Mouse (Mus musculus): ENCODE measurements at regions not wholly inside any gene's neighbourhood (a gene's known extent, or its start where the extent isn't known, plus 50 kb on each side); places are given as distances from the start of the nearest gene placed in this dataset.

GRCm38 (mm10) chr10:17292331-17292730 lies 430.7 kb upstream of the Cited2 start:
- Histone ChIP-seq H3K27me3 (ENCODE audit: control insufficient read depth, insufficient read depth, low read depth, low read length) (no peaks in the 10 kb centered on the region), H3K9me3 (ENCODE audit: control insufficient read depth, low read length) (no peaks in the 10 kb centered on the region), H3K4me1 (replicated peaks; ENCODE audit: control insufficient read depth, insufficient read depth, low read length) (0 out of 2 replicates have a peak, but pooled peaks cover 2% of the 10 kb centered on the region), H3K27ac (ENCODE audit: low read length) (no peak overlapping the region), H3K9ac (ENCODE audit: low read length) (no peak overlapping the region), H3K36me3 (ENCODE audit: control insufficient read depth, insufficient read depth, low read length) (no peaks in the 10 kb centered on the region), H3K4me2 (ENCODE audit: low read depth, low read length) (no peak overlapping the region), H3K4me3 (ENCODE audit: low read length) (no peak overlapping the region)
- ATAC-seq (ENCODE audit: low read depth): no peak
- 39% methylated on average over 6 of the region's 6 CpGs for WGBS

- 71% methylated on average over 3 of the region's 3 CpGs for WGBS
- Histone ChIP-seq H3K9me3 (ENCODE audit: control insufficient read depth, low read length) (no peaks in the 10 kb centered on the region), H3K27ac (ENCODE audit: low read length) (no peak overlapping the region), H3K4me3 (ENCODE audit: low read length) (no peak overlapping the region), H3K4me2 (ENCODE audit: low read depth, low read length) (no peak overlapping the region), H3K4me1 (replicated peaks; ENCODE audit: control insufficient read depth, insufficient read depth, low read length) (0 out of 2 replicates have a peak, but pooled peaks cover 2% of the 10 kb centered on the region), H3K9ac (ENCODE audit: low read length) (no peak overlapping the region), H3K36me3 (ENCODE audit: control insufficient read depth, insufficient read depth, low read length) (no peaks in the 10 kb centered on the region), H3K27me3 (ENCODE audit: control insufficient read depth, insufficient read depth, low read depth, low read length) (no peaks in the 10 kb centered on the region)
- no peak for ATAC-seq (ENCODE audit: low read depth)
Measured at GRCm38 (mm10) chr10:17294440-17294839, 428.6 kb upstream of the Cited2 start.

GRCm38 (mm10) chr10:17295157-17295556 lies 427.9 kb upstream of the Cited2 start:
- 0 out of 2 replicates have a peak, but pooled peaks cover 2% of the 10 kb centered on the region for H3K4me1 ChIP-seq (replicated peaks; ENCODE audit: control insufficient read depth, insufficient read depth, low read length)
- no peak for ATAC-seq (ENCODE audit: low read depth)
- H3K27ac ChIP-seq (ENCODE audit: low read length): no peak overlapping the region
- WGBS: 46% methylated on average over 3 of the region's 3 CpGs
- H3K9me3 ChIP-seq (ENCODE audit: control insufficient read depth, low read length): no peaks in the 10 kb centered on the region
- H3K4me3 ChIP-seq (ENCODE audit: low read length): no peak overlapping the region
- no peaks in the 10 kb centered on the region for H3K27me3 ChIP-seq (ENCODE audit: control insufficient read depth, insufficient read depth, low read depth, low read length)
- H3K36me3 ChIP-seq (ENCODE audit: control insufficient read depth, insufficient read depth, low read length): no peaks in the 10 kb centered on the region
- no peak overlapping the region for H3K9ac ChIP-seq (ENCODE audit: low read length)
- H3K4me2 ChIP-seq (ENCODE audit: low read depth, low read length): no peak overlapping the region

GRCm38 (mm10) chr10:17299600-17299999 lies 423.4 kb upstream of the Cited2 start:
- no peaks in the 10 kb centered on the region for H3K9me3 ChIP-seq (ENCODE audit: control insufficient read depth, low read length)
- no peak overlapping the region for H3K27ac ChIP-seq (ENCODE audit: low read length)
- H3K36me3 ChIP-seq (ENCODE audit: control insufficient read depth, insufficient read depth, low read length): no peaks in the 10 kb centered on the region
- H3K4me2 ChIP-seq (ENCODE audit: low read depth, low read length): no peak overlapping the region
- H3K4me3 ChIP-seq (ENCODE audit: low read length): no peak overlapping the region
- WGBS: 23% methylated on average over 6 of the region's 6 CpGs
- no peaks in the 10 kb centered on the region for H3K27me3 ChIP-seq (ENCODE audit: control insufficient read depth, insufficient read depth, low read depth, low read length)
- no peaks in the 10 kb centered on the region for H3K4me1 ChIP-seq (replicated peaks; ENCODE audit: control insufficient read depth, insufficient read depth, low read length)
- no peak overlapping the region for H3K9ac ChIP-seq (ENCODE audit: low read length)
- no peak for ATAC-seq (ENCODE audit: low read depth)

GRCm38 (mm10) chr10:17326724-17327123 lies 396.3 kb upstream of the Cited2 start:
- Histone ChIP-seq H3K36me3 (ENCODE audit: control insufficient read depth, insufficient read depth, low read length) (no peaks in the 10 kb centered on the region), H3K4me1 (replicated peaks; ENCODE audit: control insufficient read depth, insufficient read depth, low read length) (peaks cover 4% of the 10 kb centered on the region; the same call in 1 of the 2 replicates), H3K4me3 (ENCODE audit: low read length) (no peak overlapping the region), H3K27me3 (ENCODE audit: control insufficient read depth, insufficient read depth, low read depth, low read length) (no peaks in the 10 kb centered on the region), H3K27ac (ENCODE audit: low read length) (no peak overlapping the region), H3K4me2 (ENCODE audit: low read depth, low read length) (no peak overlapping the region), H3K9me3 (ENCODE audit: control insufficient read depth, low read length) (no peaks in the 10 kb centered on the region), H3K9ac (ENCODE audit: low read length) (no peak overlapping the region)
- no peak for ATAC-seq (ENCODE audit: low read depth)
- 81% methylated on average over 3 of the region's 3 CpGs for WGBS

- ATAC-seq (ENCODE audit: low read depth): 0 out of 2 replicates have a peak, but pooled peaks have one; percentile 51
- Histone ChIP-seq H3K27ac (ENCODE audit: low read length) (no peak overlapping the region), H3K4me3 (ENCODE audit: low read length) (peak overlapping the region; percentile 43), H3K36me3 (ENCODE audit: control insufficient read depth, insufficient read depth, low read length) (no peaks in the 10 kb centered on the region), H3K4me2 (ENCODE audit: low read depth, low read length) (peak overlapping the region; percentile 57), H3K9me3 (ENCODE audit: control insufficient read depth, low read length) (no peaks in the 10 kb centered on the region), H3K27me3 (ENCODE audit: control insufficient read depth, insufficient read depth, low read depth, low read length) (no peaks in the 10 kb centered on the region), H3K4me1 (replicated peaks; ENCODE audit: control insufficient read depth, insufficient read depth, low read length) (peaks cover 7% of the 10 kb centered on the region; the same call in 1 of the 2 replicates), H3K9ac (ENCODE audit: low read length) (peak overlapping the region; percentile 58)
- WGBS: 9% methylated on average over 6 of the region's 6 CpGs
Measured at GRCm38 (mm10) chr10:17330904-17331606, 392.0 kb upstream of the Cited2 start.

- Histone ChIP-seq H3K4me1 (replicated peaks; ENCODE audit: control insufficient read depth, insufficient read depth, low read length) (peaks cover 7% of the 10 kb centered on the region; the same call in 1 of the 2 replicates), H3K9me3 (ENCODE audit: control insufficient read depth, low read length) (no peaks in the 10 kb centered on the region), H3K4me2 (ENCODE audit: low read depth, low read length) (peak overlapping the region; percentile 57), H3K9ac (ENCODE audit: low read length) (peak overlapping the region; percentile 58), H3K4me3 (ENCODE audit: low read length) (peak overlapping the region; percentile 43), H3K27ac (ENCODE audit: low read length) (no peak overlapping the region), H3K27me3 (ENCODE audit: control insufficient read depth, insufficient read depth, low read depth, low read length) (no peaks in the 10 kb centered on the region), H3K36me3 (ENCODE audit: control insufficient read depth, insufficient read depth, low read length) (no peaks in the 10 kb centered on the region)
- ATAC-seq (ENCODE audit: low read depth): peak; percentile 54; the same call in 1 of the 2 replicates
- WGBS: 3% methylated on average over 7 of the region's 7 CpGs
Measured at GRCm38 (mm10) chr10:17331607-17332008, 391.4 kb upstream of the Cited2 start.

GRCm38 (mm10) chr10:17332025-17332767 lies 390.8 kb upstream of the Cited2 start:
- no peaks in the 10 kb centered on the region for H3K27me3 ChIP-seq (ENCODE audit: control insufficient read depth, insufficient read depth, low read depth, low read length)
- peaks cover 7% of the 10 kb centered on the region; the same call in 1 of the 2 replicates for H3K4me1 ChIP-seq (replicated peaks; ENCODE audit: control insufficient read depth, insufficient read depth, low read length)
- WGBS: 40% methylated on average over 6 of the region's 6 CpGs
- no peak overlapping the region for H3K4me3 ChIP-seq (ENCODE audit: low read length)
- H3K36me3 ChIP-seq (ENCODE audit: control insufficient read depth, insufficient read depth, low read length): no peaks in the 10 kb centered on the region
- ATAC-seq (ENCODE audit: low read depth): no peak
- H3K27ac ChIP-seq (ENCODE audit: low read length): no peak overlapping the region
- H3K4me2 ChIP-seq (ENCODE audit: low read depth, low read length): peak overlapping the region; percentile 57
- H3K9ac ChIP-seq (ENCODE audit: low read length): no peak overlapping the region
- H3K9me3 ChIP-seq (ENCODE audit: control insufficient read depth, low read length): no peaks in the 10 kb centered on the region

GRCm38 (mm10) chr10:17332986-17333385 lies 390.0 kb upstream of the Cited2 start:
- H3K27ac ChIP-seq (ENCODE audit: low read length): no peak overlapping the region
- H3K9ac ChIP-seq (ENCODE audit: low read length): no peak overlapping the region
- no peaks in the 10 kb centered on the region for H3K9me3 ChIP-seq (ENCODE audit: control insufficient read depth, low read length)
- H3K36me3 ChIP-seq (ENCODE audit: control insufficient read depth, insufficient read depth, low read length): no peaks in the 10 kb centered on the region
- peaks cover 7% of the 10 kb centered on the region; the same call in 1 of the 2 replicates for H3K4me1 ChIP-seq (replicated peaks; ENCODE audit: control insufficient read depth, insufficient read depth, low read length)
- ATAC-seq (ENCODE audit: low read depth): no peak
- H3K4me2 ChIP-seq (ENCODE audit: low read depth, low read length): no peak overlapping the region
- H3K27me3 ChIP-seq (ENCODE audit: control insufficient read depth, insufficient read depth, low read depth, low read length): no peaks in the 10 kb centered on the region
- no peak overlapping the region for H3K4me3 ChIP-seq (ENCODE audit: low read length)
- WGBS: 47% methylated on average over 3 of the region's 3 CpGs

Measured in lung, embryonic 16.5 days (tissue).